Mouse (Mus musculus): ENCODE measurements around the gene Mast4.

GRCm38 (mm10) chr13:102931951-102932350, 402.3 kb downstream of the Mast4 start:
- TF ChIP-seq CTCF (IDR thresholded peaks at IDR 0.05; ENCODE audit: low read depth, low read length) (no peak), POLR2AphosphoS5 (IDR thresholded peaks at IDR 0.05; ENCODE audit: insufficient replicate concordance, low read depth, low read length) (no peak), TAL1 (conservative IDR thresholded peaks at IDR 0.05; ENCODE audit: low read depth, low read length) (no peak), GATA1 (IDR thresholded peaks at IDR 0.05; ENCODE audit: borderline replicate concordance, low read length) (no peak), GATA2 (IDR thresholded peaks at IDR 0.05; ENCODE audit: borderline replicate concordance, low read depth, low read length) (no peak)

Measured in G1E (cell line).